Mouse (Mus musculus): Measurements from ENCODE around the gene Gm8113. TPM values are rescaled to one million over a fixed set of nuclear protein-coding genes. Genes with fewer than 3 reads are reported as not detected.

The Gm8113 gene
- total RNA-seq, 2 experiments from 2014 or later = 0.21 TPM; not detected in 1

Other genes starting within 250 kb of the Gm8113 start
- not detected for gene Gm8165, start 248.2 kb upstream of the Gm8113 start, total RNA-seq (2021)
- gene Gm7324, start 227.6 kb upstream of the Gm8113 start, total RNA-seq (2021) = 1 to 10 TPM; 1.7 to 1.8 TPM
- gene Gm16506, start 197.9 kb upstream of the Gm8113 start, total RNA-seq (2021) = not detected
- not detected for gene Gm6526, start 177.5 kb upstream of the Gm8113 start, total RNA-seq (2021)
- gene Gm8180, start 140.6 kb upstream of the Gm8113 start, total RNA-seq (2021) = not detected
- gene Ear1, start 49.9 kb upstream of the Gm8113 start, total RNA-seq (2021) = not detected
- not detected for gene Ear10, start 1.8 kb upstream of the Gm8113 start, total RNA-seq (2021)
- gene Ang5, start 31.7 kb downstream of the Gm8113 start, total RNA-seq (2021) = not detected
- gene Ang6, start 76.9 kb downstream of the Gm8113 start, total RNA-seq (2021) = not detected
- not detected for gene Ear2, start 177.3 kb downstream of the Gm8113 start, total RNA-seq (2021)
- gene Gm3327, start 198.5 kb downstream of the Gm8113 start, total RNA-seq (2021) = not detected